In the genomic region with DNA sequence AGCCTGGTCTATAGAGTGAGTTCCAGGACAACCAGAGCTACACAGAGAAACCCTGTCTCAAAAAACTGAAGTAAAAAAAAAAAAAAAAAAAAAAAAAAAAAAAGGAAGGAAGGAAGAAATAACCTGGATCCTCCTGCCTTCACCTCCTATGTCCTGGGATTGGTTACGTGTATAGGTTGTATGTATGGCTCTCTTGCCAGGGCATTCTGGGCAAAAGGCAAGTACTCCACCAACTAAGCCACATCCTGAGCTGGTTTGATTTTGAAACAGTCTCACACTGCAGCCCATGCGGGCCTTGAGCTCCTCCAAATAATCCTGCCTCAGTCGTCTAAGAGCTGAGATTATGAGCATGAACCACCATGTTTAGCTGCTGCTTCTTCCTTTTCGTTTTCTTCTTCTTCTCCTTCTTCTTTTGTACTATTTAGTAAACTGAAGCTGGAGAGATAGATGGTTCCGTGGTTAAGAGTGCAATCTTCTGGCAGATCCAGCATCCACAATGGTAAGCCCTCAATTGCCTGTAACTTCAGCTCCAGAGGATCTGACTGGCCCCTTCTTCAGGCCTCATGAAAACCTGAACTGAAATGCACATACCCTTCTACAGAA, we compare ENCODE assay signal across 8 mouse cellular contexts. TPM values are rescaled to one million over a fixed set of nuclear protein-coding genes. Genes with fewer than 3 reads are reported as not detected.
A peak's percentile ranks its signal among the peaks of the same experiment; 100 is the strongest.
DNase-seq lines count a peak whose midpoint lies in the region; ATAC-seq and TF ChIP-seq lines count a peak whose summit lies in the region.

No protein-coding gene starts in this region.

- peak overlapping the region; percentile 97; the same call in 1 of the 2 replicates for H3K27ac ChIP-seq in heart, embryonic 13.5 days (replicated peaks)
- peak overlapping the region; percentile 88 for H3K27ac ChIP-seq in ES-Bruce4 (ENCODE audit: insufficient read depth, low read length)
- 0 out of 2 replicates have a peak overlapping the region, but pooled peaks have one; percentile 88 for H3K27ac ChIP-seq in forebrain, postnatal 0 days (ENCODE audit: low read depth, low read length)
- H3K27ac ChIP-seq in midbrain, embryonic 11.5 days (ENCODE audit: low read depth, low read length): no peak overlapping the region

- H3K9me3 ChIP-seq in heart, embryonic 13.5 days: no peaks in the 10 kb centered on the region
- H3K9me3 ChIP-seq in ES-Bruce4 (replicated peaks; ENCODE audit: control insufficient read depth, insufficient read depth, low read length, poor library complexity, severe bottlenecking): no peaks in the 10 kb centered on the region
- H3K9me3 ChIP-seq in forebrain, postnatal 0 days (ENCODE audit: low read length): no peaks in the 10 kb centered on the region
- H3K9me3 ChIP-seq in midbrain, embryonic 11.5 days (ENCODE audit: control insufficient read depth, low read length): no peaks in the 10 kb centered on the region

- no peak for TF ChIP-seq CTCF in ES-Bruce4 (IDR thresholded peaks at IDR 0.05; ENCODE audit: low read depth, low read length)
- no peak for TF ChIP-seq CTCF in forebrain, postnatal 0 days (IDR thresholded peaks at IDR 0.05; ENCODE audit: low read depth)

- peak overlapping the region; percentile 92 for H3K4me2 ChIP-seq in heart, embryonic 13.5 days
- H3K4me2 ChIP-seq in forebrain, postnatal 0 days (ENCODE audit: low read depth): peak overlapping the region; percentile 66; the same call in 1 of the 2 replicates
- peak overlapping the region; percentile 58 for H3K4me2 ChIP-seq in midbrain, embryonic 11.5 days

- no peak for ATAC-seq in heart, embryonic 13.5 days (ENCODE audit: extremely low read depth, insufficient number of reproducible peaks, low FRiP score, low TSS enrichment)
- ATAC-seq in forebrain, postnatal 0 days: no peak
- ATAC-seq in midbrain, embryonic 11.5 days (ENCODE audit: low FRiP score): no peak

- H3K36me3 ChIP-seq in heart, embryonic 13.5 days: peaks cover 22% of the 10 kb centered on the region
- peaks cover 21% of the 10 kb centered on the region for H3K36me3 ChIP-seq in ES-Bruce4 (ENCODE audit: control insufficient read depth, insufficient read depth, low read length, poor library complexity, severe bottlenecking)
- peaks cover 19% of the 10 kb centered on the region for H3K36me3 ChIP-seq in forebrain, postnatal 0 days (ENCODE audit: insufficient read depth)
- peaks cover 9% of the 10 kb centered on the region for H3K36me3 ChIP-seq in midbrain, embryonic 11.5 days (ENCODE audit: control insufficient read depth, insufficient read depth, low read length)

- H3K4me3 ChIP-seq in heart, embryonic 13.5 days: peak overlapping the region; percentile 90
- H3K4me3 ChIP-seq in ES-Bruce4 (ENCODE audit: low read depth, low read length): peak overlapping the region; percentile 9
- peak overlapping the region; percentile 86 for H3K4me3 ChIP-seq in forebrain, postnatal 0 days (ENCODE audit: low read depth, low read length)
- H3K4me3 ChIP-seq in midbrain, embryonic 11.5 days (ENCODE audit: low read depth, low read length): no peak overlapping the region

- peaks cover 41% of the 10 kb centered on the region for H3K4me1 ChIP-seq in heart, embryonic 13.5 days
- H3K4me1 ChIP-seq in ES-Bruce4 (ENCODE audit: control insufficient read depth, insufficient read depth, low read length): peaks cover under 1% of the 10 kb centered on the region
- H3K4me1 ChIP-seq in forebrain, postnatal 0 days (ENCODE audit: insufficient read depth): peaks cover 8% of the 10 kb centered on the region
- H3K4me1 ChIP-seq in midbrain, embryonic 11.5 days (ENCODE audit: control insufficient read depth, insufficient read depth, low read length): peaks cover 14% of the 10 kb centered on the region

- TF ChIP-seq EP300 in ES-Bruce4 (IDR thresholded peaks at IDR 0.05; ENCODE audit: insufficient read depth, low read depth, low read length): no peak

- TF ChIP-seq POLR2A in ES-Bruce4 (IDR thresholded peaks at IDR 0.05; ENCODE audit: insufficient read depth, low read length): no peak

- WGBS in heart, embryonic 13.5 days: 71% methylated on average over 5 of the region's 5 CpGs
- WGBS in forebrain, postnatal 0 days: 72% methylated on average over 5 of the region's 5 CpGs
- 70% methylated on average over 5 of the region's 5 CpGs for WGBS in midbrain, embryonic 11.5 days

- DNase-seq in heart, postnatal 36 days: no peak
- DNase-seq in forebrain, postnatal 0 days: no peak
- no peak for DNase-seq in midbrain, embryonic 11.5 days (ENCODE audit: low spot score, missing footprints)
- DNase-seq in cerebellum, postnatal 25 days: no peak
- DNase-seq in left cerebral cortex, adult 18-20 months (ENCODE audit: low spot score in 2 of 2): no peak
- DNase-seq in gastrocnemius, adult 8-10 months (ENCODE audit: low spot score in 2 of 2): no peak

- peak overlapping the region; percentile 99 for H3K9ac ChIP-seq in heart, embryonic 13.5 days
- peak overlapping the region; percentile 98 for H3K9ac ChIP-seq in ES-Bruce4 (ENCODE audit: low read depth, poor library complexity, severe bottlenecking)
- no peak overlapping the region for H3K9ac ChIP-seq in forebrain, postnatal 0 days
- peak overlapping the region; percentile 93; the same call in 1 of the 2 replicates for H3K9ac ChIP-seq in midbrain, embryonic 11.5 days (ENCODE audit: low read length)

- intact Hi-C loops in heart, postnatal 36 days (cut with DNase I): loop anchor here (2.0 to 10.0 kb wide), 3 partner anchors 73 to 249 kb away; a partner anchor contains a TSS

- peaks cover 13% of the 10 kb centered on the region for H3K27me3 ChIP-seq in heart, embryonic 13.5 days (replicated peaks)
- no peaks in the 10 kb centered on the region for H3K27me3 ChIP-seq in ES-Bruce4 (ENCODE audit: control insufficient read depth, insufficient read depth, low read length, poor library complexity, severe bottlenecking)
- no peaks in the 10 kb centered on the region for H3K27me3 ChIP-seq in forebrain, postnatal 0 days (ENCODE audit: insufficient read depth, low read length)
- H3K27me3 ChIP-seq in midbrain, embryonic 11.5 days (ENCODE audit: control insufficient read depth, insufficient read depth, low read length): no peaks in the 10 kb centered on the region

RNA-seq across cellular contexts. Expression of a gene that starts 0.9 kb away (rescaled TPM):
- 16.9 and 17.4 TPM in 2 replicates for polyA plus RNA-seq in heart, embryonic 13.5 days (2015; fragmentation: Nextera tagmentation; extraction: Ambion mirVana)
- total RNA-seq in heart, postnatal 36 days (2021): 10 to 100 TPM; 15.8 to 19.9 TPM
- 79.4 and 82.9 TPM in 2 replicates for polyA plus RNA-seq in ES-Bruce4 (2011; ENCODE audit: insufficient read depth, insufficient read length, low read depth, missing spikeins)
- total RNA-seq in forebrain, postnatal 0 days (2014; rRNA removed): 35.6 and 43.1 TPM in 2 replicates
- 11.2 and 12.8 TPM in 2 replicates for polyA plus RNA-seq in forebrain, postnatal 0 days (2015; fragmentation: Nextera tagmentation; extraction: Ambion mirVana)
- polyA plus RNA-seq in midbrain, embryonic 11.5 days (2014; fragmentation: Nextera tagmentation; extraction: Ambion mirVana): 24.1 and 29.5 TPM in 2 replicates
- total RNA-seq in left cerebral cortex, adult 18-20 months (2021): 10 to 100 TPM; 40.9 to 45.0 TPM
- 10 to 100 TPM; 13.6 to 21.5 (median 15.1) TPM for total RNA-seq in gastrocnemius, adult 8-10 months (2022)

RNA-seq across cellular contexts. Expression of a gene that starts 3.7 kb away (rescaled TPM):
- 0.68 and 1.0 TPM in 2 replicates for polyA plus RNA-seq in heart, embryonic 13.5 days (2015; fragmentation: Nextera tagmentation; extraction: Ambion mirVana)
- under 1 TPM; 0.17 to 0.38 TPM for total RNA-seq in heart, postnatal 36 days (2021)
- 2.2 and 4.7 TPM in 2 replicates for polyA plus RNA-seq in ES-Bruce4 (2011; ENCODE audit: insufficient read depth, insufficient read length, low read depth, missing spikeins)
- 44.9 and 45.5 TPM in 2 replicates for total RNA-seq in forebrain, postnatal 0 days (2014; rRNA removed)
- polyA plus RNA-seq in forebrain, postnatal 0 days (2015; fragmentation: Nextera tagmentation; extraction: Ambion mirVana): 22.7 and 30.3 TPM in 2 replicates
- polyA plus RNA-seq in midbrain, embryonic 11.5 days (2014; fragmentation: Nextera tagmentation; extraction: Ambion mirVana): 4.5 and 4.7 TPM in 2 replicates
- total RNA-seq in left cerebral cortex, adult 18-20 months (2021): 10 to 100 TPM; 14.4 to 21.9 TPM
- total RNA-seq in gastrocnemius, adult 8-10 months (2022): under 1 TPM in 3 of 4 experiments, not detected in 1; 0.44 to 0.68 (median 0.51) TPM

RNA-seq across cellular contexts. Expression of a gene that starts 13.5 kb away (rescaled TPM):
- 83.4 and 88.1 TPM in 2 replicates for polyA plus RNA-seq in heart, embryonic 13.5 days (2015; fragmentation: Nextera tagmentation; extraction: Ambion mirVana)
- 10 to 100 TPM; 49.8 to 49.9 TPM for total RNA-seq in heart, postnatal 36 days (2021)
- polyA plus RNA-seq in ES-Bruce4 (2011; ENCODE audit: insufficient read depth, insufficient read length, low read depth, missing spikeins): 74.8 and 75.7 TPM in 2 replicates
- total RNA-seq in forebrain, postnatal 0 days (2014; rRNA removed): 44.3 and 63.7 TPM in 2 replicates
- polyA plus RNA-seq in forebrain, postnatal 0 days (2015; fragmentation: Nextera tagmentation; extraction: Ambion mirVana): 116 and 124 TPM in 2 replicates
- polyA plus RNA-seq in midbrain, embryonic 11.5 days (2014; fragmentation: Nextera tagmentation; extraction: Ambion mirVana): 74.4 and 77.2 TPM in 2 replicates
- total RNA-seq in left cerebral cortex, adult 18-20 months (2021): 10 to 100 TPM; 63.2 to 63.7 TPM
- total RNA-seq in gastrocnemius, adult 8-10 months (2022): 10 to 100 TPM; 35.7 to 40.0 (median 37.3) TPM

RNA-seq across cellular contexts. Expression of a gene that starts 19.2 kb away (rescaled TPM):
- 12.8 and 13.5 TPM in 2 replicates for polyA plus RNA-seq in heart, embryonic 13.5 days (2015; fragmentation: Nextera tagmentation; extraction: Ambion mirVana)
- 1 to 10 TPM; 4.6 to 5.5 TPM for total RNA-seq in heart, postnatal 36 days (2021)
- polyA plus RNA-seq in ES-Bruce4 (2011; ENCODE audit: insufficient read depth, insufficient read length, low read depth, missing spikeins): 21.7 and 25.7 TPM in 2 replicates
- 8.9 and 12.7 TPM in 2 replicates for total RNA-seq in forebrain, postnatal 0 days (2014; rRNA removed)
- 23.8 and 31.8 TPM in 2 replicates for polyA plus RNA-seq in forebrain, postnatal 0 days (2015; fragmentation: Nextera tagmentation; extraction: Ambion mirVana)
- 16.5 and 20.2 TPM in 2 replicates for polyA plus RNA-seq in midbrain, embryonic 11.5 days (2014; fragmentation: Nextera tagmentation; extraction: Ambion mirVana)
- total RNA-seq in left cerebral cortex, adult 18-20 months (2021): 10 to 100 TPM; 48.1 to 58.5 TPM
- 10 to 100 TPM; 19.2 to 22.6 (median 20.3) TPM for total RNA-seq in gastrocnemius, adult 8-10 months (2022)

RNA-seq across cellular contexts. Expression of a gene that starts 27.8 kb away (rescaled TPM):
- 0.98 and 5.3 TPM in 2 replicates for polyA plus RNA-seq in heart, embryonic 13.5 days (2015; fragmentation: Nextera tagmentation; extraction: Ambion mirVana)
- total RNA-seq in heart, postnatal 36 days (2021): not detected
- 0.21 TPM in 1 of 2 replicates, not detected in the other for polyA plus RNA-seq in ES-Bruce4 (2011; ENCODE audit: insufficient read depth, insufficient read length, low read depth, missing spikeins)
- total RNA-seq in forebrain, postnatal 0 days (2014; rRNA removed): 0.08 and 0.76 TPM in 2 replicates
- 0.19 TPM in 1 of 2 replicates, not detected in the other for polyA plus RNA-seq in forebrain, postnatal 0 days (2015; fragmentation: Nextera tagmentation; extraction: Ambion mirVana)
- 1.7 and 2.2 TPM in 2 replicates for polyA plus RNA-seq in midbrain, embryonic 11.5 days (2014; fragmentation: Nextera tagmentation; extraction: Ambion mirVana)
- total RNA-seq in left cerebral cortex, adult 18-20 months (2021): not detected
- total RNA-seq in gastrocnemius, adult 8-10 months (2022): under 1 TPM in 1 of 4 experiments, not detected in 3; 0.11 TPM

Comparison
In these comparisons a context has a peak if more than half of its experiments do, and no peak if none do; other contexts are left out.
1. RNA of a gene that starts 3.7 kb away (total RNA-seq): 44.9 to 45.5 TPM in forebrain, postnatal 0 days and 14.4 to 21.9 TPM in left cerebral cortex, adult 18-20 months; 0.44 to 0.68 TPM in gastrocnemius, adult 8-10 months and 0.17 to 0.38 TPM in heart, postnatal 36 days; every median in the first group is over 4 times any median in the second.
2. Peak in every context shown above with its lines, with median percentiles within 50 percentile points of each other: H3K4me2 ChIP-seq.